Mouse (Mus musculus): ENCODE results near the gene Tollip. TPM values are rescaled to one million over a fixed set of nuclear protein-coding genes. Genes with fewer than 3 reads are reported as not detected.

Gene Tollip
- polyA plus RNA-seq, 1 experiment, result 44.9 TPM

GRCm38 (mm10) chr7:141901825-141902224 lies 16.5 kb downstream of the Tollip start:
- H3K9ac ChIP-seq (ENCODE audit: low read depth, poor library complexity, severe bottlenecking), result peak overlapping the region; percentile 91
- no peaks in the 10 kb centered on the region for H3K4me1 ChIP-seq (ENCODE audit: control insufficient read depth, insufficient read depth, low read length)
- H3K4me3 ChIP-seq (ENCODE audit: low read depth, low read length), result peak overlapping the region; percentile 95
- TF ChIP-seq EP300 (IDR thresholded peaks at IDR 0.05; ENCODE audit: insufficient read depth, low read depth, low read length) (no peak), CTCF (IDR thresholded peaks at IDR 0.05; ENCODE audit: low read depth, low read length) (no peak), POLR2A (IDR thresholded peaks at IDR 0.05; ENCODE audit: insufficient read depth, low read length) (no peak)
- no peaks in the 10 kb centered on the region for H3K36me3 ChIP-seq (ENCODE audit: control insufficient read depth, insufficient read depth, low read length, poor library complexity, severe bottlenecking)
- no peaks in the 10 kb centered on the region; the same call in 1 of the 2 replicates for H3K27me3 ChIP-seq (ENCODE audit: control insufficient read depth, insufficient read depth, low read length, poor library complexity, severe bottlenecking)
- no peaks in the 10 kb centered on the region for H3K9me3 ChIP-seq (replicated peaks; ENCODE audit: control insufficient read depth, insufficient read depth, low read length, poor library complexity, severe bottlenecking)
- no peak overlapping the region for H3K27ac ChIP-seq (ENCODE audit: insufficient read depth, low read length)

- Histone ChIP-seq H3K27ac (ENCODE audit: insufficient read depth, low read length) (no peak overlapping the region), H3K36me3 (ENCODE audit: control insufficient read depth, insufficient read depth, low read length, poor library complexity, severe bottlenecking) (peaks cover 37% of the 10 kb centered on the region), H3K4me3 (ENCODE audit: low read depth, low read length) (no peak overlapping the region), H3K9ac (ENCODE audit: low read depth, poor library complexity, severe bottlenecking) (no peak overlapping the region), H3K9me3 (replicated peaks; ENCODE audit: control insufficient read depth, insufficient read depth, low read length, poor library complexity, severe bottlenecking) (no peaks in the 10 kb centered on the region), H3K27me3 (ENCODE audit: control insufficient read depth, insufficient read depth, low read length, poor library complexity, severe bottlenecking) (no peaks in the 10 kb centered on the region), H3K4me1 (ENCODE audit: control insufficient read depth, insufficient read depth, low read length) (no peaks in the 10 kb centered on the region)
- no peak for TF ChIP-seq EP300 (IDR thresholded peaks at IDR 0.05; ENCODE audit: insufficient read depth, low read depth, low read length)
- no peak for TF ChIP-seq CTCF (IDR thresholded peaks at IDR 0.05; ENCODE audit: low read depth, low read length)
- no peak for TF ChIP-seq POLR2A (IDR thresholded peaks at IDR 0.05; ENCODE audit: insufficient read depth, low read length)
Measured at GRCm38 (mm10) chr7:141892151-141892550, 26.2 kb downstream of the Tollip start.

DNA sequence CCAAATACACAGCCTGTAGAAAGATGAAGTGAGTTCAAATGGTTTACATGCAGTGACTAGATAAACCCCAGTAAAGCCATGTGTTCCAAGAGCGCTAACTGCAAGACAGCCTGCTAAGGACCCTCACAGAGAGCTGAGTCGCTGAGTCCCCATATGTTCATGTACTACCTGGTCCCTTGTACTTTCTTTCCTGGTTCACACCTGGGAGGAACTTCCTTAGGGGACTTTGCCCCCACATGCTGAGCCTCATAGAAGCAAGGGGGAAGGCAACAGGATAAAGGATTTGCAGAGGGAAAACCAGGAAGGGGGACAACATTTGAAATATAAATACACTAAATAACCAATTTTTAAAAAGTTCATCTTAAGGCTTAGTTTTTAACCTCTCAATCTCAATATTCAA lies 39.5 kb downstream of the Tollip start:
- no peaks in the 10 kb centered on the region for H3K9me3 ChIP-seq (replicated peaks; ENCODE audit: control insufficient read depth, insufficient read depth, low read length, poor library complexity, severe bottlenecking)
- H3K4me3 ChIP-seq (ENCODE audit: low read depth, low read length), result no peak overlapping the region
- no peaks in the 10 kb centered on the region for H3K27me3 ChIP-seq (ENCODE audit: control insufficient read depth, insufficient read depth, low read length, poor library complexity, severe bottlenecking)
- TF ChIP-seq CTCF (IDR thresholded peaks at IDR 0.05; ENCODE audit: low read depth, low read length) (no peak), EP300 (IDR thresholded peaks at IDR 0.05; ENCODE audit: insufficient read depth, low read depth, low read length) (no peak)
- no peak overlapping the region for H3K9ac ChIP-seq (ENCODE audit: low read depth, poor library complexity, severe bottlenecking)
- H3K36me3 ChIP-seq (ENCODE audit: control insufficient read depth, insufficient read depth, low read length, poor library complexity, severe bottlenecking), result peaks cover 11% of the 10 kb centered on the region
- H3K4me1 ChIP-seq (ENCODE audit: control insufficient read depth, insufficient read depth, low read length), result no peaks in the 10 kb centered on the region
- no peak overlapping the region for H3K27ac ChIP-seq (ENCODE audit: insufficient read depth, low read length)

DNA sequence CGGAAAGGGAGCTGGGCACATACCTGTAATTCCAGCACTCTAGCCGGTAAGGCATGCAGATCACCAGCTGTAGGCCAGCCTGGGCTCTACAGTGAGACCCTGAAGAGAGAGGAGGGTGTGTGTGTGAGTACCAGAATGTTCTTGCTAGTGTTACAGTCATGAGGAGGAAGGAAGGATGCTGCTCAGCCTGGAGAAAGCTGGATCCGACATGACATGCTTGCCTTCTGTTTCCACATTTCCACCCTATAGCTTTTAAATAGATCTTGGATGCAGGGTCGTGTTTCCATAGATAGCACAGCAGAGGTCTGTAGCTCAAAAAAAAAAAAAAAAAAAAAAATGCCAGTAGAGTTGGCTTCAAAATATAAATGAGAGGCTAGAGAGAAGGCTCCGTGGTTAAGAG lies 43.4 kb downstream of the Tollip start:
- Histone ChIP-seq H3K27me3 (ENCODE audit: control insufficient read depth, insufficient read depth, low read length, poor library complexity, severe bottlenecking) (no peaks in the 10 kb centered on the region), H3K9ac (ENCODE audit: low read depth, poor library complexity, severe bottlenecking) (no peak overlapping the region), H3K36me3 (ENCODE audit: control insufficient read depth, insufficient read depth, low read length, poor library complexity, severe bottlenecking) (no peaks in the 10 kb centered on the region), H3K4me1 (ENCODE audit: control insufficient read depth, insufficient read depth, low read length) (no peaks in the 10 kb centered on the region), H3K9me3 (replicated peaks; ENCODE audit: control insufficient read depth, insufficient read depth, low read length, poor library complexity, severe bottlenecking) (no peaks in the 10 kb centered on the region), H3K27ac (ENCODE audit: insufficient read depth, low read length) (no peak overlapping the region), H3K4me3 (ENCODE audit: low read depth, low read length) (no peak overlapping the region)
- TF ChIP-seq POLR2A (IDR thresholded peaks at IDR 0.05; ENCODE audit: insufficient read depth, low read length), result no peak
- no peak for TF ChIP-seq EP300 (IDR thresholded peaks at IDR 0.05; ENCODE audit: insufficient read depth, low read depth, low read length)
- TF ChIP-seq CTCF (IDR thresholded peaks at IDR 0.05; ENCODE audit: low read depth, low read length), result no peak

GRCm38 (mm10) chr7:141870553-141870952 lies 47.8 kb downstream of the Tollip start:
- Histone ChIP-seq H3K27ac (ENCODE audit: insufficient read depth, low read length) (no peak overlapping the region), H3K36me3 (ENCODE audit: control insufficient read depth, insufficient read depth, low read length, poor library complexity, severe bottlenecking) (no peaks in the 10 kb centered on the region), H3K27me3 (ENCODE audit: control insufficient read depth, insufficient read depth, low read length, poor library complexity, severe bottlenecking) (no peaks in the 10 kb centered on the region), H3K4me3 (ENCODE audit: low read depth, low read length) (no peak overlapping the region), H3K4me1 (ENCODE audit: control insufficient read depth, insufficient read depth, low read length) (no peaks in the 10 kb centered on the region), H3K9ac (ENCODE audit: low read depth, poor library complexity, severe bottlenecking) (no peak overlapping the region), H3K9me3 (replicated peaks; ENCODE audit: control insufficient read depth, insufficient read depth, low read length, poor library complexity, severe bottlenecking) (no peaks in the 10 kb centered on the region)
- TF ChIP-seq POLR2A (IDR thresholded peaks at IDR 0.05; ENCODE audit: insufficient read depth, low read length) (no peak), EP300 (IDR thresholded peaks at IDR 0.05; ENCODE audit: insufficient read depth, low read depth, low read length) (no peak), CTCF (IDR thresholded peaks at IDR 0.05; ENCODE audit: low read depth, low read length) (no peak)

GRCm38 (mm10) chr7:141869644-141870043 lies 48.7 kb downstream of the Tollip start:
- H3K9ac ChIP-seq (ENCODE audit: low read depth, poor library complexity, severe bottlenecking), result no peak overlapping the region
- no peaks in the 10 kb centered on the region for H3K27me3 ChIP-seq (ENCODE audit: control insufficient read depth, insufficient read depth, low read length, poor library complexity, severe bottlenecking)
- no peak overlapping the region for H3K27ac ChIP-seq (ENCODE audit: insufficient read depth, low read length)
- TF ChIP-seq CTCF (IDR thresholded peaks at IDR 0.05; ENCODE audit: low read depth, low read length) (no peak), EP300 (IDR thresholded peaks at IDR 0.05; ENCODE audit: insufficient read depth, low read depth, low read length) (no peak), POLR2A (IDR thresholded peaks at IDR 0.05; ENCODE audit: insufficient read depth, low read length) (no peak)
- no peaks in the 10 kb centered on the region for H3K36me3 ChIP-seq (ENCODE audit: control insufficient read depth, insufficient read depth, low read length, poor library complexity, severe bottlenecking)
- no peaks in the 10 kb centered on the region for H3K4me1 ChIP-seq (ENCODE audit: control insufficient read depth, insufficient read depth, low read length)
- no peaks in the 10 kb centered on the region for H3K9me3 ChIP-seq (replicated peaks; ENCODE audit: control insufficient read depth, insufficient read depth, low read length, poor library complexity, severe bottlenecking)
- H3K4me3 ChIP-seq (ENCODE audit: low read depth, low read length), result no peak overlapping the region

Data from ES-Bruce4 (cell line).